Mouse (Mus musculus): Measurements from ENCODE around the gene Frem1.

Frem1 gene

DNA sequence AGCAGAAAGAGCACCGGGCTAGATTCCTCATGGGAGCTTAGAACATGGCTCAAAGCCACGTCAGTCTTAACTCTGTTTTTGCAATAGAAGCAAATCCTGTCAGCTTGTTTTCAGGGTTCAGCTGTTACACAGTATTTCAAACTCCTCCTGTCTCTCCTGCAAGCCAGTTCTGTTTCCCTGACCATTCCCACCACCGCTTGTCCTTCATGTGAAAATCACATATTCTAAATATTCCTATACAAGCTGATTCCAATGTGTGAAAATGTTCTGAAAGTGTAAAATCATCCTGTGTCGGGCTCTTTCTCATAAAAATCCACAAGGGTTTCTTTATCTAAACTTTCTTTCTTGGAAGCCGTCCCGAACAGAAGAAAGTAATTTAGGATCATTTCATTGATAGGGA lies 22.0 kb downstream of the Frem1 start:
- DNase-seq: no peak

DNA sequence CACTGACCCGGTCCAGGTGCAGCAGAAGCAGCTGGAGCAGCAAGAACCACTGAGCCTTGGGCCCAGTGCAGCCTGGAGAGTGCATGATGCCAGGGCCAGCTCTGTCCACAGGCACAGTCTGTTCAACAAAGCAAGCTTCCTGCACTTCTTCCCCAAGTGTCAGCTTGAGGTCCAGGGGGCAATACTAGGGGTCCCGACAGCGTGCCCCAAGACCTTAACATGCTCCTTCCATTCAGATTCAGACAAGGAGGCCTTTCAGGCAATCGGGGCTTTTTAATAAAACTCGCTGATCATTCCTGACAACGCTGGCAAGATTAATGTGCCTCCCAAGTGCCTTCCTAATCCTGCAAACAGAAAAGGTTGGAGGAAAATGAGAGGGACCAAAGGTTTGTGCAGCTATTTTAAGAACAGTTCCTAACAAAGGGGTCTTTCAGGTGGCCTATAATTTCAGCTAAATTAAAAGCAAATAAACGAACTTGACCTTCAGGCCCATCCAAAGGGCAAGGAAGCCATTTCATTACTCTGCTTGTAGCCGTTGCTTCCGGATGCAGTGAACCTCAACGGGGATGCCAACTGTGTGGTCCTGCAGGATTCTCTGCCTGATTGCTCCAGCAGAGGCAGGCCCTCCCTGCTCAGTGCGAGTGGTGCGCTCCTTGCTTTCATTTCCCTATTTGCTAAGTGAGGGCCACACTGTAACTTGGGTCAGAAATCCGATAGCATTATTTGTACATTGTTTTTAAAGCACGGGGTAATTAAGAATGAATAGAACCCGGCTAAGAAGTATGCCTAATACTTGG lies 31.2 kb downstream of the Frem1 start:
- no peak for DNase-seq

DNA sequence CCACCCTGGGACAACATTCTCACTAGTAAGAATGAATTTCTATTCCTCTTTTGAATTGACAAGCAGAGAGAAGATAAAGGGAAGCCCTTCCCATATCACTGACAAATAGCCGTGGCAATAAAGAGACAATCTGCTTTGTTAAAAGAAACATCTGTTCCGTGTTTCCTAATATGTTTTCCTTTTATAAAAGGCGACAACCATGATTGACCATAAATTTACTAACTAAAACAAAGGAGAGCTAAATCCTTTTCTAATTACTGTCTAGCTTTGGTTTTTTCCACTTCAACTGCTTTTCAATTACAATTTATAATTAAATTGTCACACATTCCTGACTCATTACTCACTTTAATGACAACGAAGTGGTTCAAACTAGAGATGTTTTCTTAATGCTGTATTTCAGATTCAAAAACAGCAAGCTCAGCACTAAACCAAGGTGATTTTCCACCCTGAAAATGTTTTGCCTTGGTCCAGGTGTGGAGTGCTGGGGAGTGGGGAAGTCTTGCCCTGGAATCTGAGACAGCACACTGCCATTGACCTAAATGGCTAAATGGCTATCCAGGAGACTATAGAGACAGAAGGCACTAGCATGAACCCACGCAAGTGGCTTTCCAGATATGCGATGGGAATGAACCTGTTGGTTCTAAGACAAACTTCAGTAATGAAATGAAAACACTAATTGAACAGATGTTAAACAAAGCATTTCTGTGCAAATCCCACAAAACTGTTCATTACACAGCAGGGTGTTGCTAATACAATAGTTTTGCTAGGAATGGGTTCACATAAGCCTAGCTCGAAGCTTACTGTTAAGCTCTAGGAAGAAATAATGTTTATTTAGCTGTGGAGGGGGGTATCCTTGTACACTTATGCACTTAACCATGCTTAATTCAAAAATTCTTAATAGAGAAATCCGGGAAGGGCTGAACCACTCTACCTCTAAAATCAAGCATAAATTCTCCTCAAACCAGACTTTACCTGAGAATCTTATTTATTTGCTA lies 33.7 kb downstream of the Frem1 start:
- no peak for DNase-seq

DNA sequence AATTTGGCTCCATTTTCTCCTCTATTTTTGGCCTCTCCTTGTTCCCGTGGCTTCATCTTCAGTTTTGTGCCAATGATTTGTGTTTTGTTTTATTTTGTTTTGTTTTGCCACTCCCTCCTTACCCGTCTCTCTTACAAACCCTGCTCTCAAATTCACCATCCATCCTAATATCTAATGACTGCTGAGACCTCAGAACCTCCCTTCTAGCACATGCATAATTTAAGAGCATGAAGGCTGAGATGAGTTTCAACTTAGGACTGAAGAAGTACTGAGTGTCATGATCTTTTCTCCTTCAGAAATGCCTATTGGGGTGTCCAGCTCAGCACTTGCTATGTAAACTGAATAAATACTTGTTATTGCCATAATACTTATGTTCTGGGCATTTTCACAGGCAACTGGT lies 37.6 kb downstream of the Frem1 start:
- DNase-seq: no peak

DNA sequence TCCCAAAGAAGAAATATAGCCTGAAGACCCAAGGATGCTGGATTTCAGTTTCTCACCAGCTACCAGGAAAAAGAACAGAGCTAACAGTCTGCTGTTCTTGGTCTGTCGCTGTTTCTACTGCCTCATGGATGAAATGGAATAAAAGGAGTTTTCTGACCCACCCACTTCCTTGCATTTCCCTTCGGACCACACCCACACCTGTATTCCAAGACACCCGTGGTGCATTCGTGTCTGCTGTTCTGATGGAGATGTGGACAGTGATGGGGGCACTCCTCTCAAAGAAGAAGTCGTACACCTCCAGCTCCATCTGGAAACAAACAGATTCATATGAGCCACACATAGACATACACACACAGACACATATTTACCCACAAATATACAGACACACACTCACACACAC lies 48.1 kb downstream of the Frem1 start:
- DNase-seq: no peak

DNA sequence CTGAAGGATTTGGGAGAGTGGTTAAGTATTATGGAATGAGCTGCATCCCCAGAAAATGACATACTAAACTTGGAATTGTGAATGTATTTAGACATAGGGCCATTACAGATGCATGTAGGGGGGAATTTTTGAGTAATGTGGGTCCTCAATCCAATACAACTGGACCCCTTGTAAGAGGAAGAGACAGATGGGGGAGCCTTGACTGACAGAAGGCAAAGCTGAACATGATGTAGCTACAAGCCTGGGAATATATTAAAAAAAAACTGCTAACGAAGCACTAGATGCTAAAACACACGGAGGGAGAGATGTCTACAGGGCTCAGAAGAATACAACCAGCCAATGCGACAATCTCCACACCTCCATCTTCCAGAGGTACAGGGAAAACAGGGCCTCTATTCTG lies 60.1 kb downstream of the Frem1 start:
- no peak for DNase-seq

DNA sequence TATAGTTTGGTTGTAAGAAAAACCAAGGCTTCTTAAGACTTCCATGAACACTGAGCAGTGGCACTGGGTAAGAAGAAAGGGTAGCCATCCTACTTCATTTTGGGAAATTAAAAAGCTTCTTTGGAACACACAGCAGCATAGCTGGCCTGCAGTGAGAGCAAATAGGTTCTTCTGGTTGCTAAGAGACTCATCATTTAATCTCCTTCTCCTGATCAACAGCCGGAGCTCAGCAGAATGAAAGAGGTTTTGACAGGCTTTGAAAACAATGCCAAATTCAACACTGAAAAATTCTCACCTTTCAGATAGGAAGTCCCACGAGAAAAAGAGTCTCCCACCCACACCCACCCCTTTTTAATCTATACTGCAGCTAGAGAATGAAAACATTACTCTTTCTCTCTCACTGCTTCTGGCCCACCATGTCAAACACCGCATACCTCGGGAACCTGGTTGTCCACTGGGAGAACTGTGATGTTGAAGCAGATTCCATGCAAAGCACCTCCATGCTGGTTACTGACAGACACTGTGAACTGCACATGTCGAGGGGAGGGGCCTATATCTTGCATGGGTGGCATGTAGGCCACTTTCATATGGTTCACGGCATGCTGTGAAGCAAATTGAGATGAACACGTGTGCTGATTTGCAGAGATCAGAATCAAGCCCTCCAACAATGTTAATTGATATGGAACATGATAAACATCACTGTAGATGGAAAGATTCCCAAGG lies 61.0 kb downstream of the Frem1 start:
- no peak for DNase-seq

DNA sequence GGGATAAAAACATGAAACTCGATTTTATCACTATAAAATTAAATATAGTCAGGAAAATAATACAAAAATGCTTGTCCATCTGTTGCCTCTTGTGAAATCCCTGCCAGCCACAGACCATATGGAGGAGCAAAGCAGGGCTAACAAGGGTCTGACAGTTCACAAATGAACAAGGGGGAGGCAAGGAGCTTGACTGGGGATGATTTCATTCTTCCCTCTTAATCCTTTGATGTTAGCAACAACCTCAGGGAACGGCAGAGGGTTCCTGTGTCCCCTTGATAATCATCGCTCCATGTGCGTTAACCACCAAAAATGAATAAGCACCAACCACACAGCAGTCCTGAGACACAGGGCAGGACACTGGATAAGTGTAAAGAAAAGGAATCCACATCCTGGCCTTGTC lies 79.8 kb downstream of the Frem1 start:
- DNase-seq: no peak

DNA sequence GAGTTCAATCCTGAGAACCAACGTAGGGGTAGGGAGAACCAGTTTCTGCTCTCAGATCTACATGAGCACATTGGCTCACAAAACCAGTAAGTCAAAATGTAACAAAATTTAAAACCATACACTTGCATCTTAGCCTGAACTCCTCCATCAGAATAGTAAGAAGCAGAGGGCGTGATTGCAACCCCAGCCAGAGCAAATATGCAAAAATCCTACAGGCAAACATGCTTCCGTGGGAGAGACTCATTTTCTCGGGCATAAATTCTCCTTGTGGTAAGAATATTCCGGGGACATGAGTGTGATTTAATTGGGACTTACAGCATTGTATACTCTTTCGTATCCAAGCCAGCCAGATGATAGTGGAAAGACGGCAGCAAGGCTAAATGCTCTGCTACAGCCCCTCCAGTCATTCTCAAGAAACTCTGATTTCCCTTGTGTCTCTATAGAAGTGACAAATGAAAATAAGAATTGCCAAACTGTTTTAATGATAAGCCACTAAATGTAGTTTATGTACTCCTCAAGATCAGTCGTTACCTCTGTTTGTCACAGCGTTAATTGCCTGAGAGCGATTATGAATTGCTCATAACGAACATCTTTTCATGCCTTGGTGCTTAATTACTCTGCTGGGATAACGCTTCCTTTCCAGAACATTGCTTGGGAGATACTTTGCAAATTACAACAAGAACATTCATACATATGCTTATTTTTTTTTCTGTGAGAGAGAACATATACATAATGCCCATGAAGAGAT lies 81.1 kb downstream of the Frem1 start:
- no peak for DNase-seq

DNA sequence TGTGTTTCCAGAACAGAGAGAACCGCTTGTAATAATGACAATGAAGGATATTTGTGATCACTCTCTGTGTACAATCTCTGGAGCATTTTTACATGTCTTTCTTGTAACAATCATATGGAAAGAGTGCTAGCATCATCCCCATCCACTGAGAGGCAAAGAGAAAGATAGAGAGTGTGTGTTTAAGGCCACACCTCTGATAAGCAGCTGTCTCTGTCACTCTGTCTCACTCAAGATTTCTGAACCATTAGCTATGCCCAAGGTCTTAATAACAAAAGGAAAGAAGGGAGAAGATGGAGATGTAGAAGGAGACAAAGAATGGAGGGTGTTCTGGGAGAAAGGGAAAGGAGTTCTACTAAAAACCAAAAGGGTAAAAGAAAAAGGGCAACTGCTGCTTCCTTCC lies 91.1 kb downstream of the Frem1 start:
- DNase-seq: no peak

DNA sequence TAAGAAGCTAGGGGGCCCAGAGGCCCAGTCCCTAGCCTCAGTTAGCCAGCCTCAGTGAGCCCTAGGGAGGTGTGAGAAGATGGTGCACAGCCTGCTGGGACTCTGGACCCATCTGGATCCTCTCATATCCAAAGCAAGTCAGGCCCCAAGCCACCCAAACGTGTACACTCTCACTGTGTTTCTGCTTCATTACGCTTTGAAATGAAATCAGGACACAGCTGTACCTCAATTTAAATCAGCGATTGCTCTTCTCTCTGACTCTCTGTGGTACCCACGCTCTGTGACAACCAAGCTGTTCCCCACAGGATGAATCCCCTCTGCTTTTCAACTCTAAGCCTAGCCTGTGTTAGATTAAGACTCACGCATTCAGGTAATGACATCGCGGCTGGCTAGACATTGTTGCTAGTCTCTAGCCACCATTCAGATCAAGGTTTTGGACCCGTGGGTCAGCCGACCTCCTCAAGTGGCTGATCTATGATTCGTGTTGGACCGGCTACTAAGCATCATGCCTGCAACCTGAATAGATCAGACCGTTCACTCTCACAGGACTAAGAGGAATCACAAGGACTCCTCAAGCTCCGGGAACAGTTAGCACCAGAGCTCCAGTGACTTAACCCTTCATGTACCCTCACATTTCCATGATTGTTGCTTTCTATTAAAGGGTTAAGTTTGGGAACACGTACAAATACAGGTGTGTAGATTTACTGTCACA lies 94.2 kb downstream of the Frem1 start:
- DNase-seq: no peak

DNA sequence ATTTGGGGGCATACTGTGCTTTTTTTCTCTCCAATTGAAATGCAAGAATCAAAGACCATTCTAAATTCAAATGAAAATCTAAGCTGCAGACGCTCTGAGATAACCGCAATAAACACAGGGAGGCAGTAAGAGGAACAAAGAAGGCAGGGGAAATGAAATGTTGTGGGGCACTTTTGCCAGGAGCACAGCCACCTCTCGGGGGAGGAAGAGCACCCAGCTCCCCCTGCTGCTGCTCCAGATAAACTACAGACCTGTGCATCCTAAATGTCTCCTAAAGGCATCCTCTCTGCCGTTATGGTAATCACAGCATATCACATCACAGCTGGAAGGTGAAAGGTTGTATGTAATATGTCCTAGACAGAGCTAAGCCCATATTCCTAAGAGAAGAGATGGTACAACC lies 98.1 kb downstream of the Frem1 start:
- DNase-seq: no peak

DNA sequence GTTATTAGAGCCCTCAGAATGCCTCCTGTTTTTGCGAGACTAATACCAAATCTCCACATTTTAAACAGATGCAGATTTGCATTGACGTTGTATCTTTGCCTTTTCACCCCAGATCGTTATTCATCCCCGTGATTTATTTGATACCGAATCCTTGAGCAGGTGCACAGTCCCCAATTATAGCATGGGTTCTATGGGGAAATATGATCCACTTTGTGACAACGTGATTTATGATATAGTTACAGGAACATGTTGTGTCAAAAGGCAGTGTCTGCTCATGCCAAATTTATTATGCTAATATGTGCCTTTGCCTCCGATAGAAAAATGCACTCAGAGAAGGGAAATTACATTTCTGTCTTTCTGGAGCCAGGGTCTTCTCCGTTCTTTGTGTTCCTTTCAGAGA lies 102.6 kb downstream of the Frem1 start:
- no peak for DNase-seq

DNA sequence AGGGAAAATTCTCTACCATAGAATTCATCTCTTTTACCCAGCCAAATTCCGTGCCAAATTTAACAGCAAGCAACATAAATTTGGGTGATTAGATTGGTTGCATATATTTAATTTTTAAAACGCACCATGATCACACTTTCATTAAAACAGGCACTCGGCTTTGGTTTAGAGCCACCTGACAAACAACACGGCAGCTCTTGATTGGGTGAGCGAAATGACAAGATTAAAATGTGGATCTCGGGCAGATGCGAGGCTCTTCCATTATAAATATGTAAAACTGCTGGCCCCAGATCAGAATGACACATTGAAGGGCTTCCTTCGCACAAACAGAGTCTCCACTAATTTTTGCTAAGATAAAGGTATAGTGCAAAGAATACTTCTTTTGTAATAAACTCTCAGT lies 105.4 kb downstream of the Frem1 start:
- DNase-seq: no peak

DNA sequence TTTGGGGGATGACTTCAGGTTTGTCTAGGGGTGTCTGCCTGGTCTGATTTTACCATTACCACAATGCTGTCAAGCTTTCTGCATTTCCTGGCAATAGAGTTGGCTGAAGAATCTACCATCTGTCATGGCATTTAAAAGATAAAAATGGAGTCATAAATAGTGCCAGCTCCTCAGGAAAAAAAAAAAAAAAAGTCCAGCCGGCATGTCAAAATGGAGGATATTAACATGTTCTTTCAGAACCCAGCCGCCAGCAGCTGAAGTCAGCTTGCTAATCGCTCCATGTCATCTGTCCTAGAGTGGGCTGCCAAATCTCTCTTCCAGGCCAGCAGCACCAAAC lies 105.9 kb downstream of the Frem1 start:
- no peak for DNase-seq

DNA sequence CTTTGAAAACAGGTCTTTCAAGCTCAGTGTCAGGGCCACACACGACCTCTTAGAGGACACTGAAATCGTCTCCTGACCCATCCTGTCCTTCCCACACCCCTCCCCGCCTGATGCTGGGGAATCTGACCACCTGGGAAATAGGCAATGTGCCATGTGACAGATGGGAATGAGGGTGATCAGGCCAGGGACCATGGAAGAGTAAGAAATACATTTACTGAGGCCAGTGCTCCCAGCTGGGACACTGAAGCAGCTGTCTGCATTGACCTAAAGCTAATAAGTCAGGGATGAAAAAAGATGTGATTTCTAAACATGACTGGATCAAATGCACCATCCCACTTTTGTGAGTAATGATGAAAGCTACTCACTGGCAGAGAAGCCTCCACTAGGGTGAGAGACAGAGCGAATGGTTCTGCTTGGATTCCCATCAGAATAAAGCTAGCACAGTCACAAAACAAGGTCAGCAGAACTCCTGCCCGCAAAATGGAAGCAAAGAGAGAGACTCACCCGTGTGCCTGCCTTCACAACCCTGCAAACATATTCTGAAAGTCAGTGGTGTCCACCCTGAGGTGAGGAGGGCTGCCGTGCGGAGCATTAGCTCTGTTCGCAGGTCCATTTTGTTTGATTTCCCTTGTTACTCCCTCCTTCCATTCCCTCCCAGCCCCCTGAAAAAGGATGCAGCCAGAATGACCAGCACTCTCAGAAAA lies 106.4 kb downstream of the Frem1 start:
- no peak for DNase-seq

DNA sequence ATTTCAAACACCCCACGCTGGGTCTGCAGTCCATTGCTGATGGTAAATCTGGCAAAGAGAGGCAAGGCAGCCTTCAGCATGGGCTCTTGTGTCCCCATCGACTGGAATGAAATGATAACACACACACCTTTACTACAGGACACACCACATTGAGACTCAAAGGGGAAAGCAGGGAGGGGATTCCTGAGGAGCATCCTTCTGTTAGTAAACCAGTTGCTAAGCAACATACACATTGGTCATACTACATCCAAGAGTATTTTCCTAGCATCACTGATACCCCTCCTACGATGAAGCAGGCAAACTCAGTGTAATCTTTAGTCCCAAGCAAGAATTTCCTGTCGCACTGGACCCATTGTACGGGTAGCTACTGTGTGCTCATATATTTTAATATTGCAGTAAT lies 111.5 kb downstream of the Frem1 start:
- DNase-seq: no peak

DNA sequence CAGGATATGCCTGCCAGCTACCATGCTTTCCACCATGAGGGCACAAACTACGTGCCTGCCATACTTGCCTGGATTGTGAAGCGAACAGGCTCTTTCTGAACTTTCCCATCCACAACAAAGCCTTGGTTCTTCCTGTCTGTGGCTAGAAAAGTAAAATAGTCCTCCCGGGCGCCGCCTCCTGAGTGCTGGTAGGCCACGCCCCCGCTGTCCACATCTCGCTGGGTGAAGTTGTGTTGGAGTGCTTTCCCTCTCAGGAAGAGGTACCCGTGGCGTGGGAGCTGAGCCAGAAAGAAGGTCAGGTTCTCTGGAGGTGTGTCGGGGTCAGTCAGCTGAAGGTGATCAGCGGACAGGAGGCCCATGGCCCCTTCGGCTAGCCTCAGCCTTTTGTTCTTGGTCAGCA lies 111.9 kb downstream of the Frem1 start:
- no peak for DNase-seq

DNA sequence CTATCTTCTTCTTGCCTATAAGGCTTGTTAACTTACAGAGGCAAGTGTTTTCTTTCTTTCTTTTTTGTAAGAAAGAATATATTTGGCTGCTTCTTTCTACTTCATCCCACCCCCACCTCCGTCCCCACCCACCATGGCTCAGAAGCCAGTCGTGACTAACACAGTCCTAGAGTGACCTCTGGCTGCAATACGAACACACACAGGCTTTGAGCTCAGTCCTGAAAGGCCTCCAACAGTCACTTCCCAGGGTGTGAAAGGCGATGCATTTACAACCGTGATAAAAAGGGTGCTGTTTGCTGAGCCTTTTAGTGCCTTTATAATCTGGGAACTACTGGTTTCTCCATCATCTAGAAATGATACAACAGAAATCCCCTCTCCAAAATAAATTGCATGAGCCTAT lies 117.8 kb downstream of the Frem1 start:
- DNase-seq: no peak

DNA sequence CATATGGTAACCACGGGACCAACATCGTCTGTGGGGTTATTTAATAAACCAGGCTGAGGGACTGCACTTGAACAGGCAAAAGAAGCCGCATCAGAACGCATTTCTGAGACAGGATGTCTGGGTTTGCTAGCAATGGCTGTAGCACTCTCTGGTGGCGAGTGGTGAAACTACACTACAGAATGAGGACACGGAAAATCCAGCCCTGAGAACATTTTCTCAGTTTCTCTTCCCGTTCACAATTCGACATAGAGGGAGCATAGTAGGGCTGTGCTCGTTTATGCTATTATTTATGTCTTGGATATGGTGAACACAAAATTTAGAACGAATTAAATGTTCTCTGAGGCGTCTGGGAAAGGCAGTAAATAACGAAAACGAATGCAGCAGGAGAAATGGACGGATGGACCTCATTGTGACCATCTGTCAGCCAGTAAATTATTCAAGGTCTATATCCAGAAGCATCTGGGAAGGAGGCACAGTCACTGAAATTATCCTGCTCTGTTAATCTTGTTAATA lies 118.4 kb downstream of the Frem1 start:
- no peak for DNase-seq

DNA sequence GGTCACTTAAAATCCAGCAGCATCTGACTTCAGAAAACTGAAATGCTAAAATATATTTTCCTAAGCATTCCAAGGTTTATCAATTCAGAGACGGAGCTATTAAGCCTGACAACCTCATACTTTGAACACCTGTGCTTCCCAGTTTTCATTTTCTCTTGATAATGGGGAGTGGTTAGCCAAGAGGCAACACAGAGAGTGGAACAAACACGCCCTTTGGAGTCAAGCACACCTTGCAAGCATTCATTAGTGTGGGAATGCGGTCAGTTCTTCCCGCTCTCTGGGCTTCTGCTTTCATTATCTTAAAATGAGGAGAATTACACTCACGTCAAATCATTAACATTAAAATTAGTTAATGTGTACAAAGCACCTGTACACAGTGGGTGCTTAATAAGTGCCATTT lies 122.1 kb downstream of the Frem1 start:
- no peak for DNase-seq
